Mouse (Mus musculus): ENCODE results near the gene Dgcr2. TPM values are rescaled to one million over a fixed set of nuclear protein-coding genes. Genes with fewer than 3 reads are reported as not detected.

Dgcr2 gene
- polyA plus RNA-seq, 1 experiment from 2014 or later: 18.3 TPM

DNA sequence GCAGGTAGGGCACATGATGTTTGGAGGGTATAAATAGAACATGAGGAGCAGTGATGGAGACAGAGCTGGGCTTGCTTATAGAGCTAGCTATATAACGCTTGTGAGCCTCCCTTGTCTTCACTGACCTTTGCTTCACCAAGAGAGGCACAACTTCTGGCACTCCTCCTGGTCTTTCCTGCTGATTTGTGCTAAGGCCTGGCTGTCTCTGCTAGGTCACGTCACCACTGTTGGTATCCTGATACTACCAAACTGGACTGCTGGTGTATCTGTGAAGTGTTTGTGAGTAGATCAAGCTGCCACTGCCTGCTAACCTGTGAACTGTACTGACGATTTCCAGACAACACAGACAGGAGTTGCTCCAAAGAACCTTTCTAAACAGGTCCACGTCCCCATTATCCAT is 23.2 kb downstream of the Dgcr2 start:
- Histone ChIP-seq H3K27ac (replicated peaks) (no peak overlapping the region), H3K36me3 (replicated peaks) (peaks cover 21% of the 10 kb centered on the region), H3K27me3 (no peaks in the 10 kb centered on the region), H3K4me2 (no peak overlapping the region), H3K4me3 (replicated peaks) (no peak overlapping the region), H3K9me3 (replicated peaks) (no peaks in the 10 kb centered on the region), H3K4me1 (replicated peaks) (peaks cover 56% of the 10 kb centered on the region), H3K9ac (no peak overlapping the region)
- 76% methylated on average over 4 of the region's 4 CpGs for WGBS (ENCODE audit: insufficient replicate concordance)
- ATAC-seq (ENCODE audit: insufficient read depth): no peak

DNA sequence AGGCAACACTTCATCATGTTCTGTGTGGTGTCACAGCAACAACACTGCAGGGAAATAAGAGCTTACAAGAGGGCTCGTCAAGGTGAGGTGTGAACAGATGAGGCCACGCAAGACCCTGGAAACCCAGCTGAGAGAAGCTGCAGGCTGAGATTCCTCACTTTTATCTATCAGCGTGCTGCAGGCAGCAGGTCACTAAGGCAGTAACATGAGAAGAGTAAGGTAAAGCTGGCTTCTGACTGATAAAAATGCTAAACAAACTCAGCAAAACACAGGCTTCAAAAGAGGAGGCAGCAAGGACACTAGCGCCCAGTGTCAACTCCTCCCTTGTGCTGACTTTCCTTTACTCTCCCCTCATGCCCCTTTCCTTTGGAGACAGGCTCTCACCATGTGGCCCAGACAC is 25.4 kb downstream of the Dgcr2 start:
- H3K9me3 ChIP-seq (replicated peaks): no peaks in the 10 kb centered on the region
- no peak overlapping the region for H3K9ac ChIP-seq
- H3K36me3 ChIP-seq (replicated peaks): peaks cover 27% of the 10 kb centered on the region
- H3K4me3 ChIP-seq (replicated peaks): no peak overlapping the region
- 13% methylated on average over 4 of the region's 4 CpGs for WGBS (ENCODE audit: insufficient replicate concordance)
- H3K4me2 ChIP-seq: peak overlapping the region; percentile 8; the same call in 1 of the 2 replicates
- H3K4me1 ChIP-seq (replicated peaks): peaks cover 54% of the 10 kb centered on the region
- H3K27ac ChIP-seq (replicated peaks): no peak overlapping the region
- H3K27me3 ChIP-seq: no peaks in the 10 kb centered on the region
- peak; percentile 33; the same call in 1 of the 2 replicates for ATAC-seq (ENCODE audit: insufficient read depth)

DNA sequence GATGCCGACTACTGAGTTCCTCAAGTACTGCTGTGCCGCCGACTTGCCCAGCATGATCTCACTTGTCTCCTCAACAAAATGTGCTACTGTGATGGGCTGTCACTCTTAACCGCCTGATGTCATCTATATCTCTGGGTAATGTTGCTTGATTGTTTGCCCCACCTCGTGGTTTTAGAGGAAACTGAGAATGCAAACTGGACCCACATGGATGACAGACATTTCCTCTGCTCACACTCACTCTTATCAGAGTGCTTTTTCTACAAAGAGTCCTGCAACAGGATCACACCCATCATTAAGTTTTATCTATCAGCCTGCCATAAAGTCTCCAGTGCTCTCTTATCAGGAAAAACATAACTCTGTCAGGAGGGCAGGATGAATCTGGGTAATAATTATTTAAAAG is 27.1 kb downstream of the Dgcr2 start:
- Histone ChIP-seq H3K9me3 (replicated peaks) (no peaks in the 10 kb centered on the region), H3K9ac (0 out of 2 replicates have a peak overlapping the region, but pooled peaks have one; percentile 7), H3K36me3 (replicated peaks) (peaks cover 27% of the 10 kb centered on the region), H3K4me1 (replicated peaks) (peaks cover 55% of the 10 kb centered on the region), H3K4me3 (replicated peaks) (no peak overlapping the region), H3K4me2 (no peak overlapping the region), H3K27me3 (no peaks in the 10 kb centered on the region), H3K27ac (replicated peaks) (no peak overlapping the region)
- WGBS (ENCODE audit: insufficient replicate concordance): 30% methylated on average over 5 of the region's 5 CpGs
- ATAC-seq (ENCODE audit: insufficient read depth): peak; percentile 64

DNA sequence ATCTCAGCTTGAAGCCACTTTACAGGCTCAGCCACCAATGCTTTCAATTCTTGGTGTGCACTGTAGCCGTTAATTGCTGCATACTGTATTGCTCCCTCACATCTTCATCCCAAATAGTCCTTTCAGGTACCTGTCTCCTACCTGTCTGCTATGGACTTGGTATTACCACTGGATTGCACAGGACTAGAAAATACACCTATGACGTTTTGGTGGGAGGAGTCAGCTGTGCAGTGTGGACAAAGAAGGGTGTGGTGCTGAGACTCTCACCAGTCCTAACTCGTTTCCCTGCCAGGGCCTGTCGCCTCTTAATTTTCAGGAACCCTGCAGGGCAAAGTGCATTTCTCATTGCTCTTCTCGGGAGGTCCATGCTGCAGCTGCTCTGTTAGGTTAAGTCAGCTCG is 32.6 kb downstream of the Dgcr2 start:
- Histone ChIP-seq H3K27ac (replicated peaks) (no peak overlapping the region), H3K27me3 (no peaks in the 10 kb centered on the region), H3K4me1 (replicated peaks) (peaks cover 13% of the 10 kb centered on the region), H3K4me3 (replicated peaks) (no peak overlapping the region), H3K9me3 (replicated peaks) (no peaks in the 10 kb centered on the region), H3K9ac (no peak overlapping the region), H3K36me3 (replicated peaks) (peaks cover 20% of the 10 kb centered on the region), H3K4me2 (no peak overlapping the region)
- 53% methylated on average over 6 of the region's 6 CpGs for WGBS (ENCODE audit: insufficient replicate concordance)
- ATAC-seq (ENCODE audit: insufficient read depth): no peak

DNA sequence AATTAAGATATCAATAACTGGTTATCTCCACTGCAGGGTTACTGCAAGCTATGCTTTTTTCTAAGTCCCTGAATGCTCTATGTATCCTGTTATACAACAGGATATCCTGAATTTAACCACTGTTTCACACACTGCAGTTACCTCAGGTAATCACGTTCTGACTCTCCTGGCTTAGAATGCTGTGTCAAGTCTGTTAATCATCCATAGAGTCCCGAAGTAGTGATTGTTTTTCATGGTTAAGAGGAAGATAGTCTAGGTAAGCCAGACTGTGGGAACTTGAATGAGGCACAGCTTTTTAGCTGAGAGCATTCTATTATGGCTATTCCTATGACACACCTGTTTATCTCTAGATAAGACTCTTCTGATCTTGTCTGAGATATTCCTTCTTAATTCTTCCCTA is 33.1 kb downstream of the Dgcr2 start:
- H3K4me2 ChIP-seq: no peak overlapping the region
- no peak overlapping the region for H3K9ac ChIP-seq
- peaks cover 20% of the 10 kb centered on the region for H3K36me3 ChIP-seq (replicated peaks)
- 52% methylated on average over 2 of the region's 2 CpGs for WGBS (ENCODE audit: insufficient replicate concordance)
- H3K4me3 ChIP-seq (replicated peaks): no peak overlapping the region
- ATAC-seq (ENCODE audit: insufficient read depth): no peak
- no peaks in the 10 kb centered on the region for H3K27me3 ChIP-seq
- peaks cover 8% of the 10 kb centered on the region for H3K4me1 ChIP-seq (replicated peaks)
- H3K9me3 ChIP-seq (replicated peaks): no peaks in the 10 kb centered on the region
- H3K27ac ChIP-seq (replicated peaks): no peak overlapping the region

DNA sequence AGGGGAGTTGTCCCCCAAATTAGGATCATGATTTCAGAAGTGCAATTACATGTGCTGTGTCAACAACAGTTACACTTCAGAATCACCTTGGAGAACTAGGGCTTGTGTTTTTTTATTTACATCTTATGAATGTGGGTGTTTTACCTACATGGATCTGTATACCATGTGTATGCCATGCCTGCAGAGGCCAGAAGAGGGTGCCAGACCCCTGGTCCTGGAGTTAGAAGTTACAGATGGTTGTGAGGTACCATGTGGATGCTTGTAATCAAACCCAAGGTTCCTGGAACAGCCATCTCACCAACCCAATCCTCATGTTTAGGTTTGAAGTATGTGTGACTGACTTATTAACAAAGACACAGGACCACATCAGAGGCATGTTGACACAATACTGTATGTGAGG is 39.8 kb downstream of the Dgcr2 start:
- H3K4me2 ChIP-seq: no peak overlapping the region
- H3K27ac ChIP-seq (replicated peaks): no peak overlapping the region
- no peaks in the 10 kb centered on the region for H3K4me1 ChIP-seq (replicated peaks)
- no peak for ATAC-seq (ENCODE audit: insufficient read depth)
- no peaks in the 10 kb centered on the region for H3K9me3 ChIP-seq (replicated peaks)
- H3K36me3 ChIP-seq (replicated peaks): peaks cover 67% of the 10 kb centered on the region
- H3K27me3 ChIP-seq: no peaks in the 10 kb centered on the region
- H3K9ac ChIP-seq: no peak overlapping the region
- no peak overlapping the region for H3K4me3 ChIP-seq (replicated peaks)

DNA sequence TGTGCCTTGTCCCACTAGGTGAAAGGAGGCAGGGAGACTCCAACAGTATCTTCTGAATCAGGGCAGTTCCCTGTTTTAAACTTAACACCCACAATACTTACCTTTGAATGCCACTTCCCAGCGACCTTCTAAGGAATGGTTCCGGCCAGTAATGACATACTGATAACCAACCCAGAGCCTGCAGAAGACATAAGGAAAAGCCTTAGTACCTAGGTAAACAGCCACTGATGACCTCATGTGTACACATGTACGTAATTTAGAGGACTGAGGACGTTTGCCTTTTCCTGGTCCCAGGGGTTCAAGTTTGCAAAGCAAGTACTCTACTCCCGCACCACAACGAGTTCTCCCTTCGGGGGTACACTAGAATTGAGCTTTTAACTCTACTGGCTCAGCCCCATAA is 41.2 kb downstream of the Dgcr2 start:
- H3K4me1 ChIP-seq (replicated peaks): no peaks in the 10 kb centered on the region
- WGBS (ENCODE audit: insufficient replicate concordance): 81% methylated on average over 7 of the region's 7 CpGs
- no peaks in the 10 kb centered on the region for H3K9me3 ChIP-seq (replicated peaks)
- no peaks in the 10 kb centered on the region for H3K27me3 ChIP-seq
- H3K36me3 ChIP-seq (replicated peaks): peaks cover 78% of the 10 kb centered on the region
- no peak for ATAC-seq (ENCODE audit: insufficient read depth)
- no peak overlapping the region for H3K27ac ChIP-seq (replicated peaks)
- H3K9ac ChIP-seq: no peak overlapping the region
- H3K4me2 ChIP-seq: no peak overlapping the region
- no peak overlapping the region for H3K4me3 ChIP-seq (replicated peaks)

DNA sequence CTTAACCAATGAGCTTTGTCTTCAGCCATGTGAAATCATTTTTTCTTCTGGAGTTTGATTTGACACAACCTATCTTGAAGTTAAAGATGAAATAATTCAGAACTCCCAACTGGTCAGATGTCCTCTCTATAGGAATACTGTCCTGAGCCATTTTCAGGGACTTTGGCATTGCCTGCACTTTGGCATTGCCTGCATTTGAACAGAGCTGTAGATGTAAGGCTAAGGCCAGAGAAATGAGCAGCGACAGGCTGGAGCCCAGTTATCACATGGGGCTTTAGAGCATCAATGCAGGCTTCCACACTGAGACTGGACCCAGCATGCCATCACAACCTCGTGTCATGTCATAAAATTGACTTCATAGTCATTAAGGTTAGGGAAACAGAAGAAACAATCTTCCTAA is 45.1 kb downstream of the Dgcr2 start:
- no peak overlapping the region for H3K4me3 ChIP-seq (replicated peaks)
- peaks cover 89% of the 10 kb centered on the region for H3K36me3 ChIP-seq (replicated peaks)
- WGBS (ENCODE audit: insufficient replicate concordance): 82% methylated on average over 2 of the region's 2 CpGs
- no peak overlapping the region for H3K9ac ChIP-seq
- no peak overlapping the region for H3K27ac ChIP-seq (replicated peaks)
- H3K4me1 ChIP-seq (replicated peaks): no peaks in the 10 kb centered on the region
- no peak for ATAC-seq (ENCODE audit: insufficient read depth)
- no peaks in the 10 kb centered on the region for H3K9me3 ChIP-seq (replicated peaks)
- H3K27me3 ChIP-seq: no peaks in the 10 kb centered on the region
- no peak overlapping the region for H3K4me2 ChIP-seq

DNA sequence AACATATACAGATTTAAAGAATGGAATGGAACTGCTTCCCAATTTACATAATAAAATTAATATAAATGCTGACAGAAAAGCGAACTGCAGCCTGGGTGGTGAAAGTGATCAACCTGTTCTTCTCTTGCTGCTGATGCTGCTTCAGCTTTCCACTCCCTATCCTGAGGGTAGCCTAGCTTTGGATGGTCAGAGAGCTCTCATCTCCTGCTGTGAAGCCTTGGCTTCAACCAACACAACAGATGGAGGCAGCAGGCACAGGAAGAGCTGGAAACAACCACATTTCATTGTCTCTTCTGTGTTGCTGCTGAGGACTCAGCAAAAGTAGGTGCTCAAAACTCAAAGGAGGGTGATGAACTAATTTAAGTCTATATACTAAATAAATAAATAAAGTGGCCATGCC is 46.5 kb downstream of the Dgcr2 start:
- Histone ChIP-seq H3K27ac (replicated peaks) (no peak overlapping the region), H3K36me3 (replicated peaks) (peaks cover 88% of the 10 kb centered on the region), H3K9me3 (replicated peaks) (no peaks in the 10 kb centered on the region)

DNA sequence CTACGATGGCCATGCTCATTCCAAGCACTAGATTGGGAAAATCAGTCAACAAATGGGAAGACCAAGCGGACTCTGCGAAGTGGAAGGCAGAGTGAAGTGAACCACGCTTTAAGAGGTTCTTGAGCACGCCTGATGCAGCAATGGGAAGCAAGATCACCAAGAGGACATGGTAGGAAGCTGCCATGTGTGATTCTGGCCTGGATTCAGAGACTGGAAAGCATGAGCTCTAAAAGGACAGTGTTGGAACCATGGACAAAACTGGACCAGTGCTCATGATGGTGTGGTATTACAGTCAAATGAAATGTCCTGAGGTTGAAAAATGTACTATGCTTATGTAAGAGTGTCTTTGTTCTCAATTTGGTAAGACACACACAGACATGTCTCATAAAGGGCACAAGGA is 47.0 kb downstream of the Dgcr2 start:
- H3K9ac ChIP-seq: no peak overlapping the region
- peaks cover 88% of the 10 kb centered on the region for H3K36me3 ChIP-seq (replicated peaks)
- no peak overlapping the region for H3K4me3 ChIP-seq (replicated peaks)
- H3K27ac ChIP-seq (replicated peaks): no peak overlapping the region
- no peaks in the 10 kb centered on the region for H3K4me1 ChIP-seq (replicated peaks)
- no peak for ATAC-seq (ENCODE audit: insufficient read depth)
- no peaks in the 10 kb centered on the region for H3K27me3 ChIP-seq
- WGBS (ENCODE audit: insufficient replicate concordance): 87% methylated on average over 5 of the region's 5 CpGs
- no peaks in the 10 kb centered on the region for H3K9me3 ChIP-seq (replicated peaks)
- H3K4me2 ChIP-seq: no peak overlapping the region

More for the DNA sequence above, 46.5 kb downstream of the Dgcr2 start:
- Histone ChIP-seq H3K4me3 (replicated peaks) (no peak overlapping the region), H3K4me2 (no peak overlapping the region), H3K4me1 (replicated peaks) (no peaks in the 10 kb centered on the region), H3K9ac (no peak overlapping the region), H3K27me3 (no peaks in the 10 kb centered on the region)
- 85% methylated on average over 1 of the region's 1 CpGs for WGBS (ENCODE audit: insufficient replicate concordance)
- ATAC-seq (ENCODE audit: insufficient read depth): no peak

DNA sequence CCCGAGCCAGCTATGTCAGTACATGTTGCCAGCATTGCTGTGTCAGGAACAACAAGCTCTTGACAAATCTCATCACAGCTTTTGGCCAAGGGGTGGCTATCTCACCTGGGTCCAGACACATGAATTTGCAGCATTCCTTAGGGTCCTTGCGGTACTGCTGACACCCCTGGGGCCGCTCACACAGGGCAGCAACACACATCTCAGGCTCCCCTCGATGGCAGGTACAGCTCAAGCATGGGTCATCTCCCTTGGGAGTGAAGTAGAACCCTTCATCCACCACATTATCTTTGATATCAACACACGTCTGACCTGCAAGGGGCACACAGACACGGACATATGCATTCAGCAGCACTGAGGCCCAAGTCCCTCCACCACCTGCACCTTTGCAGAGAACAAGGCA is 48.9 kb downstream of the Dgcr2 start:
- H3K27me3 ChIP-seq: no peaks in the 10 kb centered on the region
- no peaks in the 10 kb centered on the region for H3K9me3 ChIP-seq (replicated peaks)
- H3K27ac ChIP-seq (replicated peaks): no peak overlapping the region
- 69% methylated on average over 6 of the region's 6 CpGs for WGBS (ENCODE audit: insufficient replicate concordance)
- H3K4me3 ChIP-seq (replicated peaks): no peak overlapping the region
- ATAC-seq (ENCODE audit: insufficient read depth): no peak
- peaks cover 91% of the 10 kb centered on the region for H3K36me3 ChIP-seq (replicated peaks)
- H3K9ac ChIP-seq: no peak overlapping the region
- no peaks in the 10 kb centered on the region for H3K4me1 ChIP-seq (replicated peaks)
- no peak overlapping the region for H3K4me2 ChIP-seq

DNA sequence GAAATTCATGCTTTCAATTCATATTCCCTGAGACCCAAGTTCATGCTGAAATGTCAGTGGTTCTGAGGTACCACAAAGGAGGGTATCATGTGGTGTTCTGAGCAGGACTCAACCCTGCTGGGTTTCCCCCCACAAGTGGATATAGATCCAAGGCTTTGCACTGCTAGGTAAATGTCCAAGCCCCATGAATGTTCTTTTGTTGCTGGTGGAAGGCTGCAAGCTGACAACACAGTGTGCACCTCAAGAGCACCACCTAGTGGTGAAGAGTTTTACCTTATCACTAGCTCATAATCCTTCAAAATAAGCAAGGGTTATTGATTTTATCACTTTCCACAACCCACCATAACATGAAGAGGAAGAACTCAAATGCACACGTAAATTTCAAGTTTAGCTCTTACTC is 49.4 kb downstream of the Dgcr2 start:
- H3K4me3 ChIP-seq (replicated peaks): no peak overlapping the region
- no peaks in the 10 kb centered on the region for H3K4me1 ChIP-seq (replicated peaks)
- no peak overlapping the region for H3K4me2 ChIP-seq
- 20% methylated on average over 1 of the region's 1 CpGs for WGBS (ENCODE audit: insufficient replicate concordance)
- H3K36me3 ChIP-seq (replicated peaks): peaks cover 91% of the 10 kb centered on the region
- H3K27ac ChIP-seq (replicated peaks): no peak overlapping the region
- H3K9ac ChIP-seq: no peak overlapping the region
- no peaks in the 10 kb centered on the region for H3K9me3 ChIP-seq (replicated peaks)
- no peak for ATAC-seq (ENCODE audit: insufficient read depth)
- H3K27me3 ChIP-seq: no peaks in the 10 kb centered on the region

All from liver, embryonic 15.5 days (tissue).